Mouse (Mus musculus): ENCODE measurements around the gene Ms4a6c. TPM values are rescaled to one million over a fixed set of nuclear protein-coding genes. Genes with fewer than 3 reads are reported as not detected.
"Not testable (repeated sequence)": the region's sequence is repeated elsewhere in the genome, so short reads cannot be mapped to it uniquely, and the experiment has no call there.

Ms4a6c gene
- polyA plus RNA-seq, 1 experiment from 2014 or later, result 5.1 TPM

GRCm38 (mm10) chr19:11516246-11516645, 47.1 kb downstream of the Ms4a6c start, which contains the start of gene Ms4a6b:
Ms4a6b (plus strand) TSS chr19:11516512.
- no peaks in the 10 kb centered on the region for H3K27me3 ChIP-seq
- H3K9ac ChIP-seq, result no peak within 1 kb of the TSS
- ATAC-seq (replicated peaks; ENCODE audit: low FRiP score), result no peak
- no peak within 1 kb of the TSS for H3K27ac ChIP-seq
- no peaks in the 10 kb centered on the region for H3K4me1 ChIP-seq
- no peaks in the 10 kb centered on the region for H3K9me3 ChIP-seq (replicated peaks)
- H3K4me2 ChIP-seq, result no peak within 1 kb of the TSS
- H3K4me3 ChIP-seq (replicated peaks), result no peak within 1 kb of the TSS
- no peaks in the 10 kb centered on the region for H3K36me3 ChIP-seq

DNA sequence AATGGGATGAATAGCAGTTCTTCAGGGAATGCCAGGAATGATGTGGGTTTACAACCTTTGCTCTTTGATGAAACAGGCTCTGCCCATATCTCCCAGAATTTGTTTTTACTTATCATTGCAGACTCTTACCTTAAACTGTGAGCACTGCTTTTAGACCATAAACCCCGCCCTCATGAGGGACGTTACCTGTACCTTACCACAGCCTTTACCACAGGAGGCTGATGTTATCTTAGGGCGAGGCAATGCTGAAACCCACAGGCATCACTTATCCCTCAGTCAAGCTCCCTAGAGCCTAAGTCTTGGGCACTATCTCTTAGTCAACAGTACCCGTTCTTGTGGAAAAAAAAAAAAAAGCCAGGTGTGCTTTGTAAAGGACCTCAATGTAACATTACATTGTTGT, 47.7 kb downstream of the Ms4a6c start:
- Histone ChIP-seq H3K9ac (no peak overlapping the region), H3K4me3 (replicated peaks) (no peak overlapping the region), H3K36me3 (no peaks in the 10 kb centered on the region), H3K9me3 (replicated peaks) (no peaks in the 10 kb centered on the region), H3K27me3 (no peaks in the 10 kb centered on the region), H3K27ac (no peak overlapping the region), H3K4me1 (no peaks in the 10 kb centered on the region), H3K4me2 (no peak overlapping the region)
- 67% methylated on average over 4 of the region's 4 CpGs for WGBS
- no peak for ATAC-seq (replicated peaks; ENCODE audit: low FRiP score)

GRCm38 (mm10) chr19:11517373-11517772, 48.2 kb downstream of the Ms4a6c start:
- not testable (repeated sequence) for H3K4me1 ChIP-seq; H3K9ac ChIP-seq; H3K27ac ChIP-seq; ATAC-seq (replicated peaks; ENCODE audit: low FRiP score); H3K36me3 ChIP-seq; H3K4me2 ChIP-seq; H3K4me3 ChIP-seq (replicated peaks); H3K27me3 ChIP-seq; H3K9me3 ChIP-seq (replicated peaks)
- WGBS, result 28% methylated on average over 1 of the region's 1 CpGs

DNA sequence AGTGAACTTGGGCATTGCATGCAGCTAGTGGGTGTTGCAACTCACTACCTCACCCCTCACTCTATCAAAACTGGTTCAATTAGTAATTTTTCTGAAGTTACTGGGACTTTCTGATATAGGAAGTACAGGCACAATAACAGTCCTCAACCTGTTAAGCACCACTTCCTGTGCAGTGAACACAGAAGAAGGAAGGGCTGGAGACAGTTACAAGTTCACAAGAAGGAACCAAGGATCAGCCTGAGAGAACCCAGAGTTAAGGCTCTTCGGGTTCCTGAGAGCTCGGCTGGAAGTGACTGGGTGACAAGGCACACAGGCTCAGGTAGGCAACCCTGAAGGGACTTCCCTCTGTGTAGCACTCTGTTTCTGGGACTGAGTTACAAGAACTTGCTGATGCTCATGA, 49.2 kb downstream of the Ms4a6c start:
- not testable (repeated sequence) for H3K27ac ChIP-seq; ATAC-seq (replicated peaks; ENCODE audit: low FRiP score); H3K4me1 ChIP-seq; H3K4me3 ChIP-seq (replicated peaks); H3K9ac ChIP-seq; H3K9me3 ChIP-seq (replicated peaks); H3K4me2 ChIP-seq; H3K36me3 ChIP-seq; H3K27me3 ChIP-seq
- 82% methylated on average over 2 of the region's 2 CpGs for WGBS

- Histone ChIP-seq H3K27me3 (no peaks in the 10 kb centered on the region), H3K9me3 (replicated peaks) (no peaks in the 10 kb centered on the region), H3K4me3 (replicated peaks) (no peak overlapping the region), H3K36me3 (no peaks in the 10 kb centered on the region), H3K27ac (no peak overlapping the region), H3K4me2 (no peak overlapping the region), H3K4me1 (no peaks in the 10 kb centered on the region), H3K9ac (no peak overlapping the region)
- WGBS, result 86% methylated on average over 3 of the region's 3 CpGs
- no peak for ATAC-seq (replicated peaks; ENCODE audit: low FRiP score)
These were observed 51.0 kb downstream of the Ms4a6c start for GRCm38 (mm10) chr19:11520146-11520545.

Other genes starting within 250 kb of the Ms4a6c start
- gene Ms4a12, start 236.9 kb upstream of the Ms4a6c start, polyA plus RNA-seq (2015; fragmentation: Nextera tagmentation; extraction: Ambion mirVana), result 0.09 TPM in 1 of 2 replicates, not detected in the other
- not detected in 2 replicates for gene Ms4a1, start 203.1 kb upstream of the Ms4a6c start, polyA plus RNA-seq (2015; fragmentation: Nextera tagmentation; extraction: Ambion mirVana)
- gene Ms4a5, start 185.5 kb upstream of the Ms4a6c start, polyA plus RNA-seq (2015; fragmentation: Nextera tagmentation; extraction: Ambion mirVana), result not detected in 2 replicates
- 0.06 TPM in 2 replicates for gene Ms4a14, start 154.9 kb upstream of the Ms4a6c start, polyA plus RNA-seq (2015; fragmentation: Nextera tagmentation; extraction: Ambion mirVana)
- gene Ms4a7, start 133.2 kb upstream of the Ms4a6c start, polyA plus RNA-seq (2015; fragmentation: Nextera tagmentation; extraction: Ambion mirVana), result 5.1 TPM in 2 replicates
- 3.9 and 6.2 TPM in 2 replicates for gene Ms4a4a, start 93.8 kb upstream of the Ms4a6c start, polyA plus RNA-seq (2015; fragmentation: Nextera tagmentation; extraction: Ambion mirVana)
- 1.1 and 1.9 TPM in 2 replicates for gene Ms4a4c, start 64.6 kb upstream of the Ms4a6c start, polyA plus RNA-seq (2015; fragmentation: Nextera tagmentation; extraction: Ambion mirVana)
- 0.06 TPM in 1 of 2 replicates, not detected in the other for gene Ms4a4b, start 25.8 kb upstream of the Ms4a6c start, polyA plus RNA-seq (2015; fragmentation: Nextera tagmentation; extraction: Ambion mirVana)
- gene Gm8369, start 16.6 kb downstream of the Ms4a6c start, polyA plus RNA-seq (2015; fragmentation: Nextera tagmentation; extraction: Ambion mirVana), result not detected in 2 replicates
- 3.8 TPM in 2 replicates for gene Ms4a6b, start 47.1 kb downstream of the Ms4a6c start, polyA plus RNA-seq (2015; fragmentation: Nextera tagmentation; extraction: Ambion mirVana)
- 0.10 and 0.30 TPM in 2 replicates for gene Ms4a4d, start 67.4 kb downstream of the Ms4a6c start, polyA plus RNA-seq (2015; fragmentation: Nextera tagmentation; extraction: Ambion mirVana)
- 2.8 and 4.2 TPM in 2 replicates for gene Ms4a6d, start 135.5 kb downstream of the Ms4a6c start, polyA plus RNA-seq (2015; fragmentation: Nextera tagmentation; extraction: Ambion mirVana)
- gene Ms4a2, start 154.4 kb downstream of the Ms4a6c start, polyA plus RNA-seq (2015; fragmentation: Nextera tagmentation; extraction: Ambion mirVana), result 1.3 and 2.0 TPM in 2 replicates
- 0.17 and 0.55 TPM in 2 replicates for gene Ms4a3, start 171.5 kb downstream of the Ms4a6c start, polyA plus RNA-seq (2015; fragmentation: Nextera tagmentation; extraction: Ambion mirVana)
- gene Oosp2, start 191.2 kb downstream of the Ms4a6c start, polyA plus RNA-seq (2015; fragmentation: Nextera tagmentation; extraction: Ambion mirVana), result not detected in 2 replicates
- gene Oosp1, start 221.8 kb downstream of the Ms4a6c start, polyA plus RNA-seq (2015; fragmentation: Nextera tagmentation; extraction: Ambion mirVana), result not detected in 2 replicates
- not detected in 2 replicates for gene Oosp3, start 227.7 kb downstream of the Ms4a6c start, polyA plus RNA-seq (2015; fragmentation: Nextera tagmentation; extraction: Ambion mirVana)